Mouse (Mus musculus) hindbrain, embryonic 13.5 days (tissue): ENCODE measurements at regions not wholly inside any gene's neighbourhood (a gene's known extent, or its start where the extent isn't known, plus 50 kb on each side); places are given as distances from the start of the nearest gene placed in this dataset.

Experiments used
- ATAC-seq: fragments of 200-750 bp; cut with Nextera tagmentation; 2 replicates; pipeline ENCODE4 v1.8.0; 2017; ENCODE audit warnings: moderate TSS enrichment; ENCODE audit not compliant: low FRiP score
- H3K27ac ChIP-seq: fragments of 300-500 bp; sonication (generic); 2 replicates; pipeline ENCODE4 v1.5.1; 2015; ENCODE audit warnings: inconsistent platforms, mild to moderate bottlenecking, moderate library complexity
- H3K27me3 ChIP-seq: fragments of 300-500 bp; sonication (generic); 2 replicates; pipeline ENCODE4 v1.6.1; 2015; ENCODE audit warnings: mild to moderate bottlenecking, inconsistent platforms
- H3K36me3 ChIP-seq: fragments of 300-500 bp; sonication (generic); 2 replicates; pipeline ENCODE4 v1.6.1; 2015; ENCODE audit warnings: mild to moderate bottlenecking, inconsistent platforms
- H3K4me1 ChIP-seq: fragments of 300-500 bp; sonication (generic); replicated peaks from 2 replicates; pipeline ENCODE4 v1.6.1; 2015; ENCODE audit warnings: inconsistent platforms
- H3K4me2 ChIP-seq: fragments of 300-500 bp; sonication (generic); 2 replicates; pipeline ENCODE4 v1.6.1; 2015; ENCODE audit warnings: inconsistent platforms, mild to moderate bottlenecking, moderate library complexity
- H3K4me3 ChIP-seq: fragments of 300-500 bp; sonication (generic); 2 replicates; pipeline ENCODE4 v1.5.1; 2015; ENCODE audit warnings: mild to moderate bottlenecking, inconsistent platforms
- H3K9ac ChIP-seq: fragments of 300-500 bp; sonication (generic); 2 replicates; pipeline ENCODE4 v1.6.1; 2015; ENCODE audit warnings: mild to moderate bottlenecking, inconsistent platforms
- H3K9me3 ChIP-seq: fragments of 300-500 bp; sonication (generic); 2 replicates; pipeline ENCODE4 v1.6.1; 2016; ENCODE audit warnings: inconsistent platforms
- WGBS: fragments of 180-500 bp; shearing (Covaris S2); methylation state at CpG from one replicate; pipeline ENCODE4 v1.1.7; 2015; 5-methylcytosine and 5-hydroxymethylcytosine counted together

DNA sequence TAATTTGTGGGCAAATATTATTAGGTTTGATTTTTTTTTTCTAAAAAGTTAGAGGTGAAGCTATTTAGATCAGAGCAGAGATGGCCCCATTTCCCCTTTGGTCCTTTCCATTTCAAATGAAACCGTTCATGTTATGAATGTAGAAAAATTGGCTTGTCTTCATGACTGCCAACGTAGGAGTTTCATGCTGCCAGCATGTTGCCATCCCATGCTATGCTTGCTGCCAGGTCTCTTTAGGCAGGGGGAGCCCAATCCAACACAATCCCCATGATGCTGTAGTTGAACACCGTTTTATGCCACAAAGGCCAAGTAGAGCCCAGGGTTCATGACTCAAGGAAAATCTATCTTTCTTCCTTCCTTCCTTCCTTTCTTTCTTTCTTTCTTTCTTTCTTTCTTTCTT is 259.5 kb downstream of the Abcc12 start:
- 80% methylated on average over 3 of the region's 3 CpGs for WGBS
- Histone ChIP-seq H3K4me3 (no peak overlapping the region), H3K36me3 (no peaks in the 10 kb centered on the region), H3K27me3 (no peaks in the 10 kb centered on the region), H3K27ac (no peak overlapping the region), H3K9ac (no peak overlapping the region), H3K4me2 (no peak overlapping the region), H3K4me1 (peaks cover 22% of the 10 kb centered on the region), H3K9me3 (no peaks in the 10 kb centered on the region)
- ATAC-seq, result no peak

DNA sequence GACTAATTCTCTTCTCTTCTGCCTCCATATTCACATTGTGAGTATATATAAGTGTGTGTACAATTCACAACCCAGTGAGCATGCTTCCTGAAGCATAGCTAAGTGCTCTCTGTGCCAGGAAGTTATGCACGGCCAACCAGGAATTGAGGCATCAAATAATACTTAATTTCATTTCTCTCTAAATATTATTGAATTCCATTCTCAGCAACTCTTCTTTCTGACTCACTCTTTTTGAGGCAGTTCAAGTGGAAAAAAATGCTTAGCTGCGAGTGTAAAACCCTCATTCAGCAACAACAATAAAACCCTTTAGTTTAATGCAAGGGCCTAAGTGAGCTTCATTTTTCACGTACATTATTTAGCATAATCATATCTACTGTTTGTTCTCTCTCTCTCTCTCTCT is 262.0 kb downstream of the Abcc12 start:
- Histone ChIP-seq H3K27me3 (no peaks in the 10 kb centered on the region), H3K27ac (no peak overlapping the region), H3K36me3 (no peaks in the 10 kb centered on the region), H3K4me3 (no peak overlapping the region), H3K4me2 (no peak overlapping the region), H3K4me1 (0 out of 2 replicates have a peak, but pooled peaks cover 8% of the 10 kb centered on the region), H3K9ac (no peak overlapping the region), H3K9me3 (no peaks in the 10 kb centered on the region)
- no peak for ATAC-seq
- 53% methylated on average over 3 of the region's 3 CpGs for WGBS

DNA sequence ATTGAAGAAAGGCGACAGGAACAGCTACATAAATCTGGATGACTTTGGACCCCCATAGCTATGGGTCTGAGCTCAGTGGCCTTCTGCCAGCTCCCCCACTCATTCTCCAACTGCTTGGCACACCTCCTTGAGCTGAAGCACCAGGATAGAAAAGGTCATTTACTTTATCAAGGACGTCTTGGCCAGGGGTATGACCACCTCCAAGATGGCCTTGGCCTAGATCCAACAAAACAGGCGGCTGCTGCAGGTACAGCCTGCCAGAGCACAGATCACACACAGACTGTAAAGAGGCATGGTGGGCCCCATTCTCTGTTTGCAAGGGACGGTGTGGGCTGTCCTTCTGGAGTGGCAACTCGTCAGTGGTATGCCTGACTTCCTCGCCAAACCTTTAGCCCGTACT is 264.2 kb downstream of the Abcc12 start:
- Histone ChIP-seq H3K4me1 (no peaks in the 10 kb centered on the region), H3K27me3 (no peaks in the 10 kb centered on the region), H3K4me3 (no peak overlapping the region), H3K27ac (no peak overlapping the region), H3K36me3 (no peaks in the 10 kb centered on the region), H3K9ac (no peak overlapping the region), H3K9me3 (no peaks in the 10 kb centered on the region), H3K4me2 (no peak overlapping the region)
- no peak for ATAC-seq
- WGBS, result 85% methylated on average over 7 of the region's 7 CpGs

DNA sequence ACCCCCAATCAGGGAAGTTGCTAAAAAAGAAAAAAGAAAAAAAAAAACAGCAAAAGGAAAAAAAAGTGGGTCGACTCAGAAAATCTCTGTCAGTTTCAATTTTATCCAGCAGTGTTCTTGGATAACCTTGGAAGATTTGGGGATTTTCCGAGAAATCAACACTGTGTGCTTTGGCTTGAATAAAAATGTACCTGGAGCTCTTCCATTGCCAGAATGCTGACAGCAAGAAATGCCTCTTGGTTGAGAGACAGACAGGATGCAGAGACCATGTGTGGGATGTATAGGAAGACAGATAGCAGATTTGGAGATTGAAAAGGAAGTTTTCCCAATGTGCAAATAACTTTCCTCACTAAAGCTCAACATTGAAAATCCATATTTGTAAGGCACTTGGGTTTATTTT is 271.0 kb downstream of the Abcc12 start:
- H3K4me1 ChIP-seq, result no peaks in the 10 kb centered on the region
- H3K36me3 ChIP-seq, result no peaks in the 10 kb centered on the region
- H3K9me3 ChIP-seq, result no peaks in the 10 kb centered on the region
- WGBS, result 87% methylated on average over 2 of the region's 2 CpGs
- no peak overlapping the region for H3K9ac ChIP-seq
- H3K27me3 ChIP-seq, result no peaks in the 10 kb centered on the region
- no peak overlapping the region for H3K27ac ChIP-seq
- ATAC-seq, result no peak
- H3K4me3 ChIP-seq, result no peak overlapping the region
- no peak overlapping the region for H3K4me2 ChIP-seq

DNA sequence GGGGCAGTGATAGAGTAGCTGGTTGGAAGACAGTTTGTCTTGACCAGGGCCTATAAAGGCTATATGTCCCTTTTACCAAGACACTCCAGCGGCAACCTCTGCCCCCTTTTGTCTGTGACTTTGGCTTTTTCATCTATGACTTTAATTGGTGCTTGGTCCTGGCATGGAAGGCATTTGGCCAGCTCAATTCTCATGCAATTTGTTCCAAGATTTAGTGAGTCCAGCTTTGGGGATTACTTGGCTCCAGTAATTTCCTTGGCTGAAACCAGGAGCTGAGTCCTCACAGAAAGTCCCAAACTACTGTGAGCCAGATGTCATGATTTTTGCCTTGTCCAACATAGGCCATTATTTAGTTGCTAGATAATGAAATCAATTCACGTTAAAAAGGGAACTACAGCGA is 273.1 kb downstream of the Abcc12 start:
- Histone ChIP-seq H3K4me3 (no peak overlapping the region), H3K9ac (no peak overlapping the region), H3K4me1 (no peaks in the 10 kb centered on the region), H3K9me3 (no peaks in the 10 kb centered on the region), H3K27me3 (no peaks in the 10 kb centered on the region), H3K36me3 (no peaks in the 10 kb centered on the region), H3K27ac (no peak overlapping the region), H3K4me2 (no peak overlapping the region)
- no peak for ATAC-seq
- 87% methylated on average over 3 of the region's 3 CpGs for WGBS

DNA sequence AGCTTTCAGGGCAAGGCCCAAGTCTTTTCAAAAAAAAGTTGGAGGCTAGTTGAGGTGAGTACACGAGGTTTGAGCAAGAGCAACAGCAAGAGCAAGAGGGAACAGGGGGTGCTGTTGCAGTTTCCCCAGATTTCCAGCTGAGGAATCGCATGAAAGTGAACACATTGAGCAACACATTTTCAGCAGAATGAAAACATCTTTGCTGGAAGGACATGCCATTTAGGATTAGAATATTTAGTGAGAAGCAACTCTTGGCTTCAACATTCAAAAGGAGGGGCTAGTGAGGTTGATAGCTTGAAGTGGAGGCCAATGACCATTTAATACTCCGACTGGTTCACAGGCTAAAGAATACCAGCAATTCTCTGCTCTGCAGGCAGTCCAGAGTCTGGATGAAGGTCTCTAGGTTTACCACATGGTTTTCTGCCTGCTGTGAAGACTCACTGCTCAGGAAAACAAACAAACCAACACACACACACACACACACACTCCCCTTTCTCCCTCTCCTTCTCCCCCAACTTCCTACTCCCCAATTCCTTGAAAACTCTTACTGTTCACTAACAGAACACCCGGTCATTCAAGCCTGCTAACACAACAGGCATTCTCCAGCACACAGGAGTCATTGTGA is 278.5 kb downstream of the Abcc12 start:
- H3K9me3 ChIP-seq, result no peaks in the 10 kb centered on the region
- no peaks in the 10 kb centered on the region for H3K4me1 ChIP-seq
- WGBS, result 62% methylated on average over 4 of the region's 4 CpGs
- no peak overlapping the region for H3K27ac ChIP-seq
- no peaks in the 10 kb centered on the region for H3K36me3 ChIP-seq
- H3K9ac ChIP-seq, result no peak overlapping the region
- H3K27me3 ChIP-seq, result no peaks in the 10 kb centered on the region
- no peak for ATAC-seq
- no peak overlapping the region for H3K4me3 ChIP-seq
- no peak overlapping the region for H3K4me2 ChIP-seq

DNA sequence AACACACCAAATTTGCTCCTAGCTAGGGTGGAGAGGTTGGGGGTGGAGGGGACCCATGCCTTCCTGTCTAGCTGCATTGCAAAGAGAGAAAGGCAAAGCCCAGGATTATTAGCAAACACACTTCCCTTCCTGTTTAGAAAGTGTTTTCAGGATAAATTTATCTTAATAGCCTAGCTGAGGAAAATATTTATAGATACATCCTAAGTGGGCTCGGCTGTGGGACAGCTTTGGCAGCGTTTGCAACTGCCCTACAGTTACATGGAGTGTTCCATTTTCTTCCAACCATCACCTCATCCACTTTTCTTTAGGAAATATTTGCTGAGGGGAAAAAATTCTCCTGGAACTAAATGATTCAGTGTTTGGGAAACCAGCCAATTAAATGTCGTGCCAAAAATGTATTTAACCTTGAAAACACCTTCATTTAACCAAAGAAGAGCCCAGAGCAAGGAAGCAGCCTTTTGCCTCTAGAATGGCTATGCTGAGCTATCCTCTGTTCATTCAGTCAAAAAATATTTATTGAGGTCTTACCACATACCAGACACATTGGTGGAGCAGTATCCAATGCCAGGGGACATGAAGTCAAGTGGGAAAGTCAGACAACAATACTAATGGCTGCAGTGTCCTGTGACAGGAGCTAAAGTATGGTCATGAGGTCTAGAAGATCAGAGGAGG is 291.6 kb downstream of the Abcc12 start:
- H3K27ac ChIP-seq, result no peak overlapping the region
- no peak overlapping the region for H3K4me2 ChIP-seq
- no peak overlapping the region for H3K4me3 ChIP-seq
- ATAC-seq, result no peak
- H3K36me3 ChIP-seq, result no peaks in the 10 kb centered on the region
- 90% methylated on average over 3 of the region's 3 CpGs for WGBS
- no peaks in the 10 kb centered on the region for H3K4me1 ChIP-seq
- no peaks in the 10 kb centered on the region for H3K27me3 ChIP-seq
- peaks cover 5% of the 10 kb centered on the region; the same call in 1 of the 2 replicates for H3K9me3 ChIP-seq
- no peak overlapping the region for H3K9ac ChIP-seq

DNA sequence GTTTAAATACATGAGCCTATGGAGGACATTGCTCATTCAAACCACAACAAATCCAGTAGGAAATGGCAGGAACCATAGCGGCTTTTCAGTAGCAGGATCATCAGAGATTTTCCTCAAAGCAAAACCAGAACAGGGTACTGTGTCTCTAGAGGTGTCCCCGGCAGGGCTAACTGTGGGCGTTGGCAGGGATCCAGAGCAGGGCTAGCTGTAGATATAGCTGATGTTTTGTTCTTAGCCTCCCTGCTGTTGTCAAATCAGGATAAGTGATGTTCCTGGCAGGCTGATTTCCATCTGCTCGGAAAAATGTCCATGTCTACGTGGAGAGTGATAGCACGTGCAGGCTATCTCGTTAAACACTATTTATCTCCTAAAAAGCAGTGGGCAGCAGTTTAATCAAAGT is 297.6 kb downstream of the Abcc12 start:
- ATAC-seq, result no peak
- WGBS, result 40% methylated on average over 7 of the region's 7 CpGs
- H3K36me3 ChIP-seq, result no peaks in the 10 kb centered on the region
- H3K4me2 ChIP-seq, result no peak overlapping the region
- peak overlapping the region; percentile 56; the same call in 1 of the 2 replicates for H3K27ac ChIP-seq
- no peak overlapping the region for H3K4me3 ChIP-seq
- H3K9me3 ChIP-seq, result peaks cover 5% of the 10 kb centered on the region; the same call in 1 of the 2 replicates
- H3K27me3 ChIP-seq, result no peaks in the 10 kb centered on the region
- H3K9ac ChIP-seq, result no peak overlapping the region
- H3K4me1 ChIP-seq, result 0 out of 2 replicates have a peak, but pooled peaks cover 4% of the 10 kb centered on the region

DNA sequence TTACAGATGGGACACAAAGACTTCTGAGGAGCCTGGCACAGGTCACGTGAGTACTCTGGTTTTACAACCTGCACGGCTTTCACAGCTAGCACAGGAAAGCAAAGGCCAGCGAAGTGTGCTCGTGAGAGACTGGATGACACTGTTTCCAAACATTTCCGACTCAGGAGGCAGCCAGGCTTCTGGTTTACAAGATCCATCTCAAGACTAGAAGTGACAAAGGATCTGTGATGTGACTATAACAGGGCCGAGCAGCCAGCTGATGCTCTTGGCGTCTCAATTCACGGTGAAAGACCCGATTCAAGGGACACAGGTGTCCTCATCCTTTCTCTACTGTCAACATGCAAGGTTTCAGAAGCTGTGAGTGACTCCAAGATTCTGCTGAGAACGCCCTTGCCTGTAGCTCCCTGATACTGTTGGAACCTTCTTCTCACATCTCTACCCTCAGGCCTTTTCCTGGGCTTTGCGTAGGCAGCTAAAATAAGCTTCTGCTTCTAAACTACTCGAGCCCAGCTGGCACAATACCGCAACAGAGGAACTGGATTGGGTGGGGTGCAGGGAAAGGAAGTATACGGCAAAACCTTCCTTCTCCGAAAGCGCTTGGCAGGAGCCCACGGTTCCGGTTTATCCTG is 300.3 kb downstream of the Abcc12 start:
- Histone ChIP-seq H3K9me3 (peaks cover 5% of the 10 kb centered on the region; the same call in 1 of the 2 replicates), H3K4me2 (no peak overlapping the region), H3K4me3 (no peak overlapping the region), H3K9ac (no peak overlapping the region), H3K36me3 (no peaks in the 10 kb centered on the region), H3K4me1 (0 out of 2 replicates have a peak, but pooled peaks cover 4% of the 10 kb centered on the region), H3K27me3 (no peaks in the 10 kb centered on the region), H3K27ac (no peak overlapping the region)
- 90% methylated on average over 18 of the region's 18 CpGs for WGBS
- no peak for ATAC-seq

DNA sequence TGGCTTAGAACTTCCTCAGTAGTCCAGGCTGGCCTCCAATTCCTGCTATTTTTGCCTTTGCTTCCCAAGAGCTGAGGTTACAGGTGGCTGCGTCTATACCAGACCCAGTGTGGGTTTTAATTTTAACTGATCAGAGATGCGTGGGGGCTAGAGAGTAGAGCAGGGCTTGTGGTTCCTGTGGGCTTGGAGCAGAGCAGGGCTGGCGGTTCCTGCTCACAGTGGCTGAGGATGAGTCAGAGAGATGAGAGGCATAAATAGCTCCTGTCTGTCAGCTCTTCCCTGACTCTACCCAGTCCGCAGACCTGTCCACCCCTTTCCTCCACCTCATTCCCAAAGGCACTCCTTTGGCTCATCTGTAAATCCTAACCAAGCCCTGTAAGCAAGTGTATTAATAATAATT is 304.8 kb downstream of the Abcc12 start:
- H3K9me3 ChIP-seq, result no peaks in the 10 kb centered on the region
- H3K4me3 ChIP-seq, result no peak overlapping the region

DNA sequence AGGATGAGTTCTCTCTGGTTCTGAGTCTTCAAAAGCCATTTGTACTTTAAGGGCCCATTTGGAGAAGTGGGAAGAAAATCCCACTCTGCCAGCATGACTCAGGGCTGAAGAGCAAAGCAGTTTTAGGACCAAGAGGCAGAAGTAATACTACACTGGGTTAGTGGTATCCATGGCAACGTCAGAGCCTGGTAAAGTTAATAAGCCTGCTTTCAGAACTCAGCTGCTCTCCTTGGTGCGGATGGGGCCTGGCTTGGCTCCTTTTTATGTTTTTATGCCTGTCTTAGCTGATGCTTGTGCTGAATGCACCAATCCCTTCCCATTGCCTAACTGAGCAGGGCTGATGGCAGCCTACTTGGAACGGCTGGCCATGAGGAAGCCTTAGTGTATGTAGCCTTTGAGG is 306.7 kb downstream of the Abcc12 start:
- H3K9ac ChIP-seq, result no peak overlapping the region
- H3K27ac ChIP-seq, result no peak overlapping the region
- H3K27me3 ChIP-seq, result no peaks in the 10 kb centered on the region
- H3K4me1 ChIP-seq, result peaks cover 9% of the 10 kb centered on the region; the same call in 1 of the 2 replicates
- WGBS, result 33% methylated on average over 3 of the region's 3 CpGs
- H3K4me3 ChIP-seq, result no peak overlapping the region
- H3K4me2 ChIP-seq, result no peak overlapping the region
- ATAC-seq, result peak; percentile 54; the same call in 1 of the 2 replicates
- no peaks in the 10 kb centered on the region for H3K9me3 ChIP-seq
- H3K36me3 ChIP-seq, result no peaks in the 10 kb centered on the region

More for the DNA sequence above, 304.8 kb downstream of the Abcc12 start:
- H3K27ac ChIP-seq, result no peak overlapping the region
- no peak overlapping the region for H3K4me2 ChIP-seq
- ATAC-seq, result no peak
- 86% methylated on average over 4 of the region's 4 CpGs for WGBS
- H3K36me3 ChIP-seq, result no peaks in the 10 kb centered on the region
- no peaks in the 10 kb centered on the region for H3K27me3 ChIP-seq
- H3K9ac ChIP-seq, result no peak overlapping the region
- H3K4me1 ChIP-seq, result peaks cover 9% of the 10 kb centered on the region; the same call in 1 of the 2 replicates

DNA sequence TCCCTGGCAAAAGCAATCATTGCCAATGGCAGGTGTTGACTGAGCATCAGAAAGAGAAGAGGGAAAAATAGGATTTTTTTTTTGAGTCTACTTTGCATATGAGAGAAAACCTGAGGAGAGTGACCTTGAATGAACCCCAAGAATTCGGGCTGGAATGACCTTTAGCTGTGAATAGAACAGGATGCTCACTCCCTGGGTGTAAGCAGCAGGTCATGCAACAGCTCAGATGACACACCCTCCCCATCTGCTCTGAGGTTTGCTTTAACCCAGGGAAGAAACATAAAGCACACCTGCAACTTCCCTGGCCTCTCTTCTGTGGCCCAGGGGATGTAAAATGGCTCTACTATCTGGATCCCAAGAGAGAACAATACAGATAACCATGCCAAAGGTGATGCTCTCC is 307.9 kb downstream of the Abcc12 start:
- Histone ChIP-seq H3K27ac (no peak overlapping the region), H3K4me1 (peaks cover 9% of the 10 kb centered on the region; the same call in 1 of the 2 replicates), H3K4me3 (no peak overlapping the region), H3K36me3 (no peaks in the 10 kb centered on the region), H3K9me3 (no peaks in the 10 kb centered on the region), H3K4me2 (no peak overlapping the region), H3K27me3 (no peaks in the 10 kb centered on the region), H3K9ac (no peak overlapping the region)
- no peak for ATAC-seq
- 4% methylated on average over 1 of the region's 1 CpGs for WGBS
